Mouse (Mus musculus): ENCODE data around the gene Adtrp.

DNA sequence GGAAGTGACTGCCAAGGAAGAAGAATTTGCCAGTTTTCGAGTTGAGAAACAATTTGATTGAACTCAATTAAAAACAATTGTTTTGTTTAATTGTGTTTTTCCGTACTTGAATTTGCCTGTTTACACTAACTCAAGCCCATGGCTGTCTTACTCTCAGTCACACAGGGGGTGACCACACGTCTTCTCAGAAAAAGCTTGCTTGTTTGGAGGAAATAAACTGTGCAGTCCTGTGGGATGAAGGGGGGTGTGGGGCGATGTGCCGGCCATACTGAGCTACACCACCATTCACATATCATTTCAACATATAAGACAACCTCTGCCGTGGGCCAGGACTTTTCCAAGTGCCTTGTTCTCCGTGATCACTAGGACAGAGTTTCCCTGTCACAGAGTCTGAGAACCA is 25.2 kb upstream of the Adtrp start:
- TF ChIP-seq CTCF (IDR thresholded peaks at IDR 0.05; ENCODE audit: insufficient read depth, low read depth, low read length) (no peak), POLR2A (IDR thresholded peaks at IDR 0.05; ENCODE audit: insufficient read depth, low read depth, low read length) (no peak)

Measured in olfactory bulb, adult 2 months (tissue).